Mouse (Mus musculus) activated CD4-positive, CD25-positive, alpha-beta regulatory T cell, adult 4 months (primary cell): ENCODE data around the gene Fam149b. TPM values are rescaled to one million over a fixed set of nuclear protein-coding genes. Genes with fewer than 3 reads are reported as not detected.

Source experiments
- ATAC-seq: one replicate; pipeline ENCODE4 v1.8.0; 2017
- polyA plus RNA-seq, 2 experiments: library from polyadenylated mRNA; unstranded; fragments of 100-300 nt; shearing (Covaris generic); gene quantifications; one replicate each; pipeline ENCODE4 v1.2.1; 2017

Fam149b gene
- polyA plus RNA-seq, 2 experiments from 2014 or later = 38.4 to 66.1 TPM

- no peak for ATAC-seq
Observed at GRCm38 (mm10) chr14:20392326-20392725, 44.4 kb downstream of the Fam149b start.

- peak; percentile 96 for ATAC-seq
Observed at GRCm38 (mm10) chr14:20393205-20393913, 45.4 kb downstream of the Fam149b start, which contains the start of gene Mrps16. Gene Mrps16, minus strand, starts transcription at chr14:20393634.

- no peak for ATAC-seq
Observed at GRCm38 (mm10) chr14:20397220-20397619, 49.3 kb downstream of the Fam149b start.

GRCm38 (mm10) chr14:20398864-20399263 is 50.9 kb downstream of the Fam149b start:
- ATAC-seq = no peak

- no peak for ATAC-seq
Observed at GRCm38 (mm10) chr14:20400071-20400470, 52.1 kb downstream of the Fam149b start.

GRCm38 (mm10) chr14:20422257-20422656 is 74.3 kb downstream of the Fam149b start:
- ATAC-seq = no peak

- ATAC-seq = no peak
Observed at GRCm38 (mm10) chr14:20423046-20423445, 75.1 kb downstream of the Fam149b start.

GRCm38 (mm10) chr14:20428593-20428992 is 80.6 kb downstream of the Fam149b start:
- ATAC-seq = no peak

GRCm38 (mm10) chr14:20429833-20430232 is 81.9 kb downstream of the Fam149b start:
- ATAC-seq = no peak

- ATAC-seq = no peak
Observed at GRCm38 (mm10) chr14:20431726-20432125, 83.8 kb downstream of the Fam149b start.

GRCm38 (mm10) chr14:20432420-20432819 is 84.5 kb downstream of the Fam149b start:
- no peak for ATAC-seq

Other genes starting within 250 kb of the Fam149b start
- gene Saysd1, start 209.6 kb upstream of the Fam149b start, polyA plus RNA-seq = 10 to 100 TPM; 23.7 to 37.7 TPM
- 1 to 10 TPM; 3.6 to 4.4 TPM for gene Kcnk5, start 166.4 kb upstream of the Fam149b start, polyA plus RNA-seq
- not detected for gene Kcnk16, start 79.0 kb upstream of the Fam149b start, polyA plus RNA-seq
- 10 to 100 TPM; 16.2 to 17.6 TPM for gene Nudt13, start 53.5 kb upstream of the Fam149b start, polyA plus RNA-seq
- gene Ecd, start within 50 bp of the Fam149b start, polyA plus RNA-seq = 10 to 100 TPM; 59.5 to 69.5 TPM
- gene Dnajc9, start 40.7 kb downstream of the Fam149b start, polyA plus RNA-seq = 100 to 1,000 TPM; 100 to 140 TPM
- gene Mrps16, start 45.5 kb downstream of the Fam149b start, polyA plus RNA-seq = 100 to 1,000 TPM; 127 to 128 TPM
- not detected for gene Cfap70, start 104.1 kb downstream of the Fam149b start, polyA plus RNA-seq
- gene Anxa7, start 132.0 kb downstream of the Fam149b start, polyA plus RNA-seq = 10 to 100 TPM; 51.3 to 57.5 TPM
- 1 to 10 TPM in 1 of 2 experiments, under 1 TPM in 1; 0.60 to 2.5 TPM for gene Mss51, start 148.7 kb downstream of the Fam149b start, polyA plus RNA-seq
- 10 to 100 TPM; 29.8 to 47.4 TPM for gene Ppp3cb, start 198.4 kb downstream of the Fam149b start, polyA plus RNA-seq